Mouse (Mus musculus): Measurements from ENCODE around the gene Mfng.

Gene Mfng

GRCm38 (mm10) chr15:78755966-78756725 is 17.1 kb downstream of the Mfng start:
- no peak for DNase-seq (ENCODE audit: low spot score)

GRCm38 (mm10) chr15:78755226-78755625 is 18.0 kb downstream of the Mfng start:
- no peak for DNase-seq (ENCODE audit: low spot score)

GRCm38 (mm10) chr15:78754144-78754543 is 19.1 kb downstream of the Mfng start:
- DNase-seq (ENCODE audit: low spot score): no peak

DNA sequence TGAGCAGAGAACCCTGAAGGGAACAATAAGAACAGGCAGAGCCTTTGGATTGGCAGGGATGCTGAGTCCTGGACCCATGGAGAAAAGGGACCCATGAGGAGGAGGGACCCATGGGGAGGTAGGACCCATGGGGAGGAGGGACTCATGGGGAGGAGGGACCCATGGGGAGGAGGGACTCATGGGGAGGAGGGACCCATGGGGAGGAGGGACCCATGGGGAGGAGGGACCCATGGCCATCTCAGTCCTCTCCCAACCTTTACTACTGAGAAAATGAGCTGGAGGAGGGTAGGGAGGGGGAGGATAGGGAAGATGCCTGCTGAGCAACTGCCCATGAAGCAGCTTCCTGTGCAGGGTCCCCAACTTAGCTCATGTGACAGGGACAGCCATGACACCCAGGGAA is 20.3 kb downstream of the Mfng start:
- no peak for DNase-seq (ENCODE audit: low spot score)

GRCm38 (mm10) chr15:78750608-78751350 is 22.5 kb downstream of the Mfng start:
- no peak for DNase-seq (ENCODE audit: low spot score)

GRCm38 (mm10) chr15:78749855-78750254 is 23.4 kb downstream of the Mfng start:
- DNase-seq (ENCODE audit: low spot score): peak; percentile 58

GRCm38 (mm10) chr15:78744206-78744605 is 29.1 kb downstream of the Mfng start:
- peak; percentile 89 for DNase-seq (ENCODE audit: low spot score)

DNA sequence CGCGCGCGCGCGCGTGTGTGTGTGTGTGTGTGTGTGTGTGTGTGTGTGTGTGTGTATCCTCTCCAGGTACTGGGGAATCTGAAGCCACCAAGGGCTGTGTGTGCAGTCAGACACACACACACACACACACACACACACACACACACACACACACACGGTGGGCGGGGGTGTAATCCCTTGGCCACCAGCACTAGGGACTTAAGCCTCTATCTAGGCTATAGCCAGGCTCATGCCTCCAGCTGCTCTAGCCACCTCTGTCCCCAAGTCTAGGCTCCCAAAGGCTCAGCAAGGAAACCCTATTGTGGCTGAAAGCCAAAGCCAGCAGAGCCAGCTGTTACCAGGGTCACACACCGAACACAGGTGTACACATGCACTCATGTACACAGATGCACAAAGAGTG is 30.4 kb downstream of the Mfng start:
- DNase-seq (ENCODE audit: low spot score): no peak

GRCm38 (mm10) chr15:78740662-78741061 is 32.6 kb downstream of the Mfng start:
- no peak for DNase-seq (ENCODE audit: low spot score)

DNA sequence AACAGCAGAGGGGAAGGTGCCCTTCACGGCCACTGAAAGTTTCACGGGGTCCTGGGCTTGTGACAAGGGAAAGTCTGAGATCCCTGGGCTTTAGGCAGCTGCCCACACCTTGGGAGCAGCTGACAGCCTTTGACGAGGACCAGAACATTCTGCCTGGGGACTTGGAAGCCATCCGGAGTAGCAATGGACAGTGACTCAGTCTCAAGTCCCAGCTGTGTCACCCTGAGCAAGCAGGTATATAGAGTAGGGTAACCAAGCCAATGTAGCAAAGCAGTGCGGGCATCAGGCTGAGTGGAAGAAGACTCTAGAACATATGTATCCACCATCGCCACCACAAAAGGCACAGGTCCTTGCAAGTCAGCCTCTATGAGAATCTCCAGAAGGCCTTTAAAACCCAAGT is 36.1 kb downstream of the Mfng start:
- DNase-seq (ENCODE audit: low spot score): no peak

DNA sequence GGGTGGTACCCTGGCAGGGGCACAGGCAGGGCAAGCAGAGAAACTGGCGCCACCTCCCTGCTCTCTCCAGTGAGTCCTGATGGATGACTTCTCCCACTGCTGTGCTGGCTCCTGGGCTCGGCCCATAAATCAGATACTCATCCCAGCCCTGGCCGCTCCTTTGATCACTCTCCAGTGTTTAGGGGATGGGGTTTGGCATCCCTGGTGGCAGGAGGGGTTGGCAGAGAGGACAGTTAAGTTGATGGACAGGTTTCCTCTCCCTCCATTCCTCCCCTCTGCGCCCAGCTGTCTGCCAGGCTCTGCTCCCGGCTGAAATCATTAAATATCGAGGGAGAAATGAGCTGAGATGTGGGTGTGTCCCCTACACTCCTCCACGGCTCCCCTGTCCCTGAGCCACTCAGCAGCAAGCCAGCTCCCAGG is 36.6 kb downstream of the Mfng start:
- DNase-seq (ENCODE audit: low spot score): no peak

DNA sequence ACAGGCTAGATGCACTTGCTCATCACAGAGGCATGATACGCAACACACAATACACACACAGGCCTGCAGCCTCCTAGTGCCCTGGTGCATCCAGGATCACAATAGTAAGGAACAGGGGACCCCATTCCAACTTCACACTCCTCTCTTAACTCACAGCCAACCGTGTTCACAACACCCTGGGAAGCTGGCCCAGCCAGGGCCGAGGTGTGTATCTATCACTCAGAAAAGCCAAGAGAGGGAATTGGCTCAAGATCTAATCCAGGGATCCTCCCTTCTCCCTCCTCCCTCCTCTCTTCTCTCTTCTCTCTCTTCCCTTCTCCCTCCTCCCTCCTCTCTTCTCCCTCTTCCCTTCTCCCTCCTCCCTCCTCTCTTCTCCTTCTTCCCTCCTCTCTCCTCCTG is 37.1 kb downstream of the Mfng start:
- no peak for DNase-seq (ENCODE audit: low spot score)

- no peak for DNase-seq (ENCODE audit: low spot score)
Observed at GRCm38 (mm10) chr15:78735431-78736180, 37.7 kb downstream of the Mfng start.

DNA sequence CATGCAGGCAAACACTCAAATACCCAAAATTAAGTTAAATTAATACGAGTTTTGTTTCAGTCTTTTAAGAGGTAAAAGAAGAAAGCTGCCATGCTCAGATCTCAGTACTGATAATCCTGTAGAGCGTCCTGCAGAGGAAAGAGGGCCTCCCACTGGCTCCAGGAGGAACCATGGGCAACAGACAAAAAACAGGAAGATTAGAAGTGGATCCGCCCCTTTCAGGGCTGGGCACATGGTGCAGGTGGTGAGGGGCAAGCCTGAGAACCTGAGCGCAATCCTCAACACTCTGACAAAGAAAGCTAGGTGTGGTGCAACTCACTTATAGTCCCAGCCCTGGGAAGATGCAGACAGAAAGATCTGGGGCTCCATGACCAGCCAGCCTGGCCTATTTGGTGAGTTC is 41.4 kb downstream of the Mfng start:
- DNase-seq (ENCODE audit: low spot score): no peak

- DNase-seq (ENCODE audit: low spot score): no peak
Observed at GRCm38 (mm10) chr15:78730315-78731049, 42.8 kb downstream of the Mfng start.

GRCm38 (mm10) chr15:78726697-78727096 is 46.6 kb downstream of the Mfng start:
- DNase-seq (ENCODE audit: low spot score): no peak

DNA sequence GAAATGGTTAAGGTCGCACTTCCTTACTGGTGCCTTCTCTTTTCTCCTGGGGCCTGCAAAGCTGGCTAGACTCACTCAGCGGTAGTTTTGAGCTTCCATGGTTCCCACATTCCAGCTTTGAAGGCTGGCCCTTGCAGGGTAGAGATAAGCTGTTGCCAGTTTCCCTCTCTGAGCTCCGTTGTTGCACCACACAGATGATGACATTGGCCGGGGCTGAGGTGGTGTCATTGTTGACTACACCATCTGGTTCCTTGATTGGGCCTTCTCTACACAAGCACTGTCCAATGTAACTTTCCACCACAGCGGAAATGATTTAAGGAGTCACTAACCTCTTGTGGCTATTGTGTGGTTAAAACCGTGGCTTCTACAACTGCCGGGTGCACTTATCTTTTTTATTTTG is 52.7 kb downstream of the Mfng start:
- no peak for DNase-seq (ENCODE audit: low spot score)

GRCm38 (mm10) chr15:78720094-78720493 is 53.2 kb downstream of the Mfng start:
- peak; percentile 82 for DNase-seq (ENCODE audit: low spot score)

DNA sequence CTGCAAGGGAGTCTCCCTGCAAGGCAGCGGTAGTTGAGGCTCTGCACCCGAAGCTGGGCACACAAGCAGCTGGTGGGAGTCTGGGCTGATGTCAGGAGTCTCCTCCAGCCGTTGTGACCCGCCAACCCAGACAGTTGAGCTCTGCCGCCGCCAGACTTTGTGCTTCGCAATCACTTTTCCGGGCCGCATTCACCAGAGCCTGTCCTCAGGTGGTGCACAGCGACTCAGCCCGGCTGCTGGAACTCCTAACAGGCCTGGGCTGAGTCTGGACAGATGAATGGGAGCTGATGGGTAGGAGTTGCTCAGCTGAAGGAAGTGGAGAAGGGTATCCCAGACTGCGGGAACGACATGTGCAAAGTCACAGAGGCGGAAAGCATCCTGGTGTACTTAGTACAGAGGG is 53.9 kb downstream of the Mfng start:
- no peak for DNase-seq (ENCODE audit: low spot score)

DNA sequence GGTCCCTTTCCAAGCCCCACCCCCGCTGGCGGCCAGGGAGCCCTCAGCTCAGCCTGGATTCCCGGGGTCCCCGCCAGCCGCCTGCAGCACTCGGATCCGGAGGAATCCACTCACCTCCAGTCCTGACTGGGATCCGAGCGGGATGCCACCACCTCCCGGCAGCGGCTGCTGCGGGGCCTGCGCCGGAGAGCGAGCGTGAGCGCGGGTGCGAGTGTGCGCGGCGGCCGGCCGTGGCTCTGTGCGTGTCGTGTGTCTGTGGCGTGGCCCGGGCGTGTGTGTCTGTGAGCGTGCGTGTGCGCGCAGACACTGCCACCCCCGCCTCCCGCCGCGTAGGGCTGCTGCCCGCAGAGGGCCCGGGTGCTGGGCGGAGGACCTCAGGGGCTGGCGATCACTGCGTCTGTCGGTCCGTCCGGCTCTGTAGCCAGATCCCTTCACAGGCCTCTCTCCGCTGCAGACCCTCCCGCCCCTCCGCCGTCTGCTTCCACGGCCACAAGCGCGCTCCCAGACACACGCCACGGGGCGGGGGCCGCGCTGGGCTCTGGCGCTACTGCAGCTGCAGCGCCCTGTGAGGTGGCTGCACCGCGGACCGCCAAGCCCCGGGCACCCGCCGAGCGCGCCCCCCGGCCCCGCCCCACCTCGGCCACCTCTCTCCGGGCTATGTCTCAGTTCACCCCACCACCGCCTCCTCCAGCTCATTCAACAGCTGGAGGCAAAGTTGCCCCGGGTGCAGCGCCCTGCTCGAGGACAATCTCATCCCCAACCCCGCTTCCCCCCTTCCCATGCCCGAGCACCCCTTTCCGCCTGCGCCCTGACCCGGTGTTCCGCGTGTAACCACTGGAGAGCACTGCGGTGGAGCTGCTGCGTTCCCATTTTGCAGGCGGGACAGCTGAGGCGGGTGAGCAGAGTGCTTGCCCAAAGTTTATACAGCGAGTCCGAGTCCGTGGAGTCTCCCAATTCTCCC is 54.7 kb downstream of the Mfng start, which contains the start of gene Elfn2:
Elfn2 (minus strand) TSS at position 482 of the 961 bp plus-strand sequence.
- peak; percentile 34 for DNase-seq (ENCODE audit: low spot score)

DNA sequence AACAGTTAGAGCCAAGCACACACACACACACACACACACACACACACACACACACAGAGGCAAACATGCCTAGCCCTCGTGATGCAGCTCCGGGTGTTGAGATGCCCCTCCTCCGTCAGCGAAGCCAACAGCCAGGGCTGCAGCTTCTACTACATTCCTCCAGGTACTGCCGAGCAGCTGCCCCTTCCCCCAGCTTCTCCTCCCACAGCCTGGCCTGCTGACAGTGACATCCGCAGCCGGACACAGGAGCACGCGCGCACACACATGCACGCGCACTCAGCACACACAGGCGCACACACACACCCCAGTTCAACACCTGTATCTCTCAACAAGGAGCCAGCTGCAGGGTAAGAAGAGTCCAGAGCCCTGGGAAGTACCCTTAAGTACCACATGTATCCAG is 56.3 kb downstream of the Mfng start:
- no peak for DNase-seq (ENCODE audit: low spot score)
